Mouse (Mus musculus): ENCODE results near the gene Ubxn6.
"Not testable (repeated sequence)": the region's sequence is repeated elsewhere in the genome, so short reads cannot be mapped to it uniquely, and the experiment has no call there.

Gene Ubxn6

GRCm38 (mm10) chr17:56100811-56101210, 26.0 kb upstream of the Ubxn6 start:
- DNase-seq, result no peak

GRCm38 (mm10) chr17:56098711-56099572, 24.1 kb upstream of the Ubxn6 start:
- no peak for DNase-seq

GRCm38 (mm10) chr17:56098180-56098579, 23.4 kb upstream of the Ubxn6 start:
- no peak for DNase-seq

GRCm38 (mm10) chr17:56096883-56097282, 22.1 kb upstream of the Ubxn6 start:
- DNase-seq, result no peak

GRCm38 (mm10) chr17:56092794-56093193, 18.0 kb upstream of the Ubxn6 start:
- DNase-seq, result no peak

GRCm38 (mm10) chr17:56092312-56092711, 17.5 kb upstream of the Ubxn6 start:
- DNase-seq, result no peak

GRCm38 (mm10) chr17:56080781-56081585, 6.2 kb upstream of the Ubxn6 start:
- peak; percentile 43 for DNase-seq

- peak; percentile 25 for DNase-seq
Observed at GRCm38 (mm10) chr17:56079921-56080320, 5.1 kb upstream of the Ubxn6 start.

- DNase-seq, result peak; percentile 100
Observed at GRCm38 (mm10) chr17:56078880-56079795, 4.3 kb upstream of the Ubxn6 start, which contains the start of gene Hdgfl2. TSS of gene Hdgfl2 (plus strand) at chr17:56079634.

- not testable (repeated sequence) for DNase-seq
Observed at GRCm38 (mm10) chr17:56078361-56078760, 3.5 kb upstream of the Ubxn6 start.

- no peak for DNase-seq
Observed at GRCm38 (mm10) chr17:56077523-56077922, 2.7 kb upstream of the Ubxn6 start.

- peak; percentile 94 for DNase-seq
Observed at GRCm38 (mm10) chr17:56074097-56074826, 566 bp downstream of the Ubxn6 start.

GRCm38 (mm10) chr17:56072243-56072642, 2.6 kb downstream of the Ubxn6 start:
- no peak for DNase-seq

- DNase-seq, result no peak
Observed at GRCm38 (mm10) chr17:56071126-56071525, 3.7 kb downstream of the Ubxn6 start.

GRCm38 (mm10) chr17:56069066-56069465, 5.8 kb downstream of the Ubxn6 start:
- DNase-seq, result no peak

- no peak for DNase-seq
Observed at GRCm38 (mm10) chr17:56066451-56066850, 8.4 kb downstream of the Ubxn6 start.

- DNase-seq, result not testable (repeated sequence)
Observed at GRCm38 (mm10) chr17:56065715-56066114, 9.1 kb downstream of the Ubxn6 start.

GRCm38 (mm10) chr17:56062081-56062480, 12.7 kb downstream of the Ubxn6 start:
- DNase-seq, result no peak

GRCm38 (mm10) chr17:56057381-56058120, 17.3 kb downstream of the Ubxn6 start:
- no peak for DNase-seq

GRCm38 (mm10) chr17:56055945-56056678, 18.7 kb downstream of the Ubxn6 start:
- DNase-seq, result no peak

Data from lung, postnatal 10 days (tissue).